Mouse (Mus musculus) cerebellum, adult 2 months (tissue): ENCODE measurements around the gene Capn10.

Experiments used
- CTCF ChIP-seq: fragments of 200-500 bp; IDR thresholded peaks from 2 replicates; pipeline ENCODE4 v1.5.1; 2011; ENCODE audit warnings: low read depth, mild to moderate bottlenecking, control low read depth, low read length, moderate library complexity, borderline replicate concordance; ENCODE audit not compliant: insufficient read depth
- POLR2A ChIP-seq: fragments of 200-500 bp; IDR thresholded peaks from 2 replicates; pipeline ENCODE4 v1.6.1; 2011; ENCODE audit warnings: low read length, control low read depth, borderline replicate concordance; ENCODE audit not compliant: insufficient read depth

DNA sequence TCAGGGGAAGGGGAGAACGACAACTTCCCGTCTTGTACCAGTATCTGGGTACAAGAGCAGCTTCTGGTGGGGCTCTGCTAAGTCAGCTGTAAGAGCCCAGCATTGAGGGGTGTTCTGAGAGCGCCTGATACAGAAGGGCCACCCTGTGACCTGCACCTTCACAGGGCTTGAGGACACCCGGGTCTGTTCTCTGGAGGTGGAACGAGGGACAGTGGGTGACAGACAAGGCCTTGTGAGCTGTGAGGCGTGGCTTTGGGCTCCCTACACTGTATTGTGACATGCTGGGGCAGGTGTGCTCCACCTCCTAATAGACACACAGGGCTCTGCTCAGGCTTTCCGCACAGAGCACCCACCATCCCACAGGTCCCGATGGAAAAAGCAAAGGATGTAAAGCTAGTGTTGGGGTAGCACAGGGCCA, 22.4 kb upstream of the Capn10 start:
- TF ChIP-seq CTCF (no peak), POLR2A (no peak)
